Mouse (Mus musculus) C2C12 (cell line): ENCODE measurements around the gene Usp40.

Experiments used
- CEBPB ChIP-seq: IDR thresholded peaks from one replicate; pipeline ENCODE4 v1.6.1; 2011; ENCODE audit warnings: low read depth, mild to moderate bottlenecking, control low read depth, moderate library complexity
- CTCF ChIP-seq: IDR thresholded peaks from one replicate; pipeline ENCODE4 v1.5.1; 2011; ENCODE audit not compliant: control insufficient read depth, insufficient read depth, insufficient read length
- MAX ChIP-seq: IDR thresholded peaks from one replicate; pipeline ENCODE4 v1.6.1; 2011; ENCODE audit warnings: mild to moderate bottlenecking, control low read depth
- MYOD1 ChIP-seq: IDR thresholded peaks from one replicate; pipeline ENCODE4 v1.6.1; 2011; ENCODE audit warnings: low read depth; ENCODE audit not compliant: control insufficient read depth, insufficient read length
- MYOG ChIP-seq: IDR thresholded peaks from one replicate; pipeline ENCODE4 v1.6.1; 2011; ENCODE audit not compliant: control insufficient read depth, insufficient read length; ENCODE audit errors: extremely low read depth
- USF1 ChIP-seq: IDR thresholded peaks from one replicate; pipeline ENCODE4 v1.6.1; 2011; ENCODE audit warnings: low read depth, mild to moderate bottlenecking, control low read depth, moderate library complexity

GRCm38 (mm10) chr1:87959532-87959931, 48.8 kb downstream of the Usp40 start:
- TF ChIP-seq CTCF = no peak
- TF ChIP-seq USF1 = no peak
- TF ChIP-seq MAX = no peak
- no peak for TF ChIP-seq MYOD1
- no peak for TF ChIP-seq MYOG
- no peak for TF ChIP-seq CEBPB
